Mouse (Mus musculus): ENCODE results near the gene Mymx.
"Not testable (repeated sequence)": the region's sequence is repeated elsewhere in the genome, so short reads cannot be mapped to it uniquely, and the experiment has no call there.

The Mymx gene

DNA sequence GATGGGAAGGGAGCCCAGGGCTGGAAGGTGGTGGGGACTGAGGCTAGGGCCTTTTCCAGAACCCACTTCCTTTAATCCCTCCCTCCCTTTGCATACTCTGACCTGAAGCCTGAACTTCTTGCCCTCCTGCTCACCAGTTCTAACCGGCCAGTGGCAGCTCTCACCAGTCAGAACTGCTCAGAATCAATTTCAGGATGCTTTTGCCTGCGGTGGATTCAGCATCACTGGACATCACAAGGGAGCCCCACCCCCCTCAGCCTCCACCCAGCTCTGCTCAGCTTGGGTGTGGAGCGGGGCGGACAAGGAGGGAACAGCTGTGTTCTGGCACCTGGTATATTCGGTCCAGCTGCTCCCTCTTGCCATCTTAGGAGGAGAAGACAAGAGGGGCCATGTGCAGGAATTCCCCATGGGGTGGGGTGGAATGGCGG, at the start of gene Mymx:
Mymx (minus strand) TSS at position 226 of the 428 bp plus-strand sequence.
- DNase-seq (ENCODE audit: low spot score in 2 of 2), result no peak

DNA sequence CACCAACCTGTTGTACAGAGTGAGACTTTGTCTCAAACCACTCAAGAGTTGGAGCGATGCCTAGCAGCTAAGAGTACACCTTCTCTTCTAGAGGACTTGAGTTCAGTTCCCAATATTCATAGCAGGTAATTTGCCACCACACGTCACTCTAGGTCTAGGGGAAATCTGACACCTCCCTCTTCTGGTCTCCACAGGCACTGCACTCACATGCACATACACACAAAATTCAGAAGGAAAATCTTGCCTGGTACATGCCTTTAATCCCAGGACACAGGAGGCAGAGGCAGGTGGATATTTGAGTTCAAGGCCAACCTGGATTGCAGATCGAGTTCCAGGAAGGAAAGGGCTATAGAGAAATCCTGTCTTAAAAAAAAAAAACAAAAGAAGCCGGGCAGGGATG, 42.3 kb upstream of the Mymx start:
- no peak for DNase-seq (ENCODE audit: low spot score in 2 of 2)

DNA sequence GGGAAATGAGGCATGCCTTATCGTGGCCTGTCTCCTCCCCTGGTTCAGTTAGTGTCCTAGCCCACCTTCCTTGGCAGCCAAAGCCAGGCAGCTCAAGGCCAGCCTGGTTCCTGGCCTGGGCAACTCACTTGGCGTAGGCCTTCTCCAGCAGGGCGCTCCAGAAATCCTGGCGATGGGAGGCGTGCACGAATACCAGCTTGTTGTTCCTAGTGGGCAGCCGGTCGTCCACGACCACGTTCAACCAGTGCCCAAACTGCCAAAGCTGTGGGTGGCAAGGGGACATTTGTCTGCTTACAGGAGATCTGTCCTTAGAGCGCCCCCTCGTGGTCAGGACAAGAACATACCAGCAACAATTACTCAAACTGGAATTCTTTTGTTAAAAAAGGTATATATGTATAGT, 40.8 kb upstream of the Mymx start:
- DNase-seq (ENCODE audit: low spot score in 2 of 2), result peak; percentile 57 to 62

DNA sequence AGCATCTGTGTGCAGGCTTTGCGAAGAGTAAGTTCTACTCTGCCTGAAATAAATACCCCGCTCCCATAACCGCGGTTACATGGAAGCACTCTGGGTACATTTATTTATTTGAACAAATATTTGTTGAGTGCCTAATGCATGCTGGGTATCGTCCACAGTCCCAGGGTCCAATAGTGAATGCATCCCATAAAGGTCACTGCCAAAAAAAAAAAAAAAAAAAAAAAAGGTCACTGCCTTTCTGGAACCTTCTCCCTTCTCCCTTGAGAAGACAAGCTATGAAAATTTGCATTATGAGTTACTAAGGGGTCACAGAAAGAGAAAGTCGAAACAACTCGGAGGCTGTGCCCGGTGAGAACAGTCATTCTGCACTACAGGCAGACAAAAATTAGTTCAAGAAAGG, 40.1 kb upstream of the Mymx start:
- DNase-seq (ENCODE audit: low spot score in 2 of 2), result no peak

DNA sequence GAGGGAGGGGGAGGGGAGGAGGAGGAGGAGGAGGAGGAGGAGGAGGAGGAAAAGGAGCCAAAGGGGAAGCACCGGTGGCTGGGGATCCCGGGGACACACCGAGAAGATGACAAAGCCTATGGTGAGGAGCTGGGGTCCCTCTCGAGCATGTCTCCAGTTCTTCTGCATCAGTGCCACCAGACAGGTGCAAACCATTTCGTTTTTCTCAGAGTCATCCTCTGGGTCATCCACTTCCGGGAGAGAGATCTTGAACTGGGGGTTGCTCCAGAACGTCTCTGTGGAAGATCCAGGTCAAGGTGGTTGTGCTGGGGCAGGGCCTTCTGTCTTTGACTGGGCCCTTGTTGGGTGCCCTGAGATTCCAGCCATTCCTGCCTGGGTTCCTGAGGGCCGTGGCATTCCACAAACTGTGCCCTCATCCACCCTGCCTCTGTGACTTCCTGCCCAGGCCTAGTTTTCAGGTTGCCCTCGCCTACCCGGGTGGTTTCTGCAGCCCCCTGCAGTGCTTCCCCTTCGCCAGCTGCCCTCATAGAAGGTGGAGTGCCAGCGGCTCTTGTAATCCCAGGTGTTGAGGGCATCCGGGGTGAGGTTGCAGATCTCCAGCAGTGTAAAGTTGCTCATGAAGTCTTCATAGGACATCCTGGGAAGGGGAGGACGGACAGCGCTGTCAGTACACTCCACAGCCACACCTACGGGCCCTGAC, 36.8 kb upstream of the Mymx start:
- DNase-seq (ENCODE audit: low spot score in 2 of 2), result no peak

DNA sequence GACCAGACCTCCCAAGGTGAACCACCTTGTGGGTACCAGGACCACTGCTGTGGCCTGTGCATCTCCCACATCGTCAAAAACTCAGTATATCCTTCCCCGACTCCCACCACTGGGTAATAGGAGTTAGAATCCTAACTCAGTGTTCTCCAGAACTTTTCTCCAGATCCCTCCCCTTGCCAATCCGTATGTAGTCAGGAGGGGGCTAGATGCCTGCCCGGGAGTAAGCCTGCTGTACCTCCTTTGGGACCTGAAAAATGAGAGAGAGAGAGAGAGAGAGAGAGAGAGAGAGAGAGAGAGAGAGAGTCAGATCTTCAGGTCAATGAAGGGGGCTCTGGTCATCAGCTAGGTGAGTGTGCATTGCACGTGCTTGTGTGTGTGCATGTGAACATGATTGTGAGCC, 32.1 kb upstream of the Mymx start:
- no peak for DNase-seq (ENCODE audit: low spot score in 2 of 2)

DNA sequence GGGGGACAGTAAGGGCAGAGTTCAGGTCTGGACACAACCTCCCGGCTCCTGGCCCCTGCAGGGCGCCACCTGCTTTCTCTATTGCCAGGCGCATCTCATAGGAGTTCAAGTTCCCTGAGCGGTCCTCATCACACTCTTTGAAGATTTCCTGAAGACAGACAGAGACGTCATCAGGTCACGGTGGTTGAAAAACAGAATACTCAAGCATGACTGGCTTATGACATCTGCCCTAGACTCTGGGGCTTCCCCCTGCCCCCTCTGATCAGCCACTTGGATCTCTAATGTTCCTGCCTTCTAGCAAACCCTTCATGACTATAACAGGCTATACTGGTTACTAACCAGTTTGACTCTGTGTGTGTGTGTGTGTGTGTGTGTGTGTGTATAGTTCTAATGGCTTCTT, 30.0 kb upstream of the Mymx start:
- no peak for DNase-seq (ENCODE audit: low spot score in 2 of 2)

DNA sequence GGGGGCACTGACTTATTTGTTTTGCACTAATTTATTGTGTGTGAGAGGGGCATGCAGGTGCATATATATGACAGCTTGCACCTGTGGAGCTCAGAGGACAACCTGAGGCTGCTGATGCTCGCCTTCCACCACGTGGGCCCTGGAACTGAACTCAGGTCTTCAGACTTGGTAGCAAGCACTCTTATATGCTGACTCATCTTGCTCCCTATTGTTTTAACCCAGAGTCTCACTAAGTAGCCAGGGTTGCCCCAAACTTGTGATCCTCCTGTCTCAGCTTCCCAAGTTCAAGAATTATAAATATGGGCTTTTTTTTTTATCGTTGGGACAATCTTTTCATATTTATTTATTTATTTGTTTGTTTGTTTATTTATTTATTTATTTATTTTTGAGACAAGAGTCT, 29.1 kb upstream of the Mymx start:
- no peak for DNase-seq (ENCODE audit: low spot score in 2 of 2)

DNA sequence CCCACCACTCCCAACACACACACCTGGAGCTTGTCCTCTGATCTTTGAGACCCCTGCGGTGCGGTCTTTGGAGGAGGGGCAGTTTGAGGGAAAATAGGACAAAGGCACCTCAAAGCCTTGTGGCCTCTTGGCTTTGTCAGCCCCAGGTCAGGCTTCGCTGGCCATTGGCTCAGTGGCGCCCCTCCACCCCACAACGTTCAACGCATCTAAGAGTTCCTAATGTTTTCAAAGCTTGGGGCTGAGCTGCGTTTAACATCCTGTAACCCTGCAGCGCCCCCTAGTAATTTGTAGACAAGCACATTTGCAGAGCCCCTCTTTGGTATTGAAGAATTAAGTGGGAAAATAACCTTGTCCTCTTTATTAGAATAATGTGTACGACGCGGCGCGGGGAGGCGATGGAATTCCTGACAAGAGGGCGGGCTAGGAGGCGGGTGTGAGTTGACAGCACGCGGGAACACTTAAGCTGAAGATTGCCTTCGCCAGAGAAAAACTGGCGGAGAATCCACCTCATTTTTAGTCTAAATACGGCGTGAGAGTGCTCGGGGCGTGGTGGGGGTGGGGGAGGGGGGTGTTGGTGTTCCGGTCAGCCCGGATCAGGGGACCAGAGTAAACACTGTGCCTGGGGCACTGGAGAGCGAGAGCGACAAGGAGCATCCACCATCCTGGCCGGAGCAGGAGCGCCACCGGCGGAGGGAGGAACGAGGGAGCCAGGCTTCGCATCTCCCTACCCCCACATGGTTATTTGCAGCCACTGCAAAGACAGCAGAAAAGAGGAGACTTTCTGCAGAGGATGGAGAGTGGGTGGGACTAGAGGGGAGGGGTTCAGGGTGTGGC, 28.2 kb upstream of the Mymx start:
- DNase-seq (ENCODE audit: low spot score in 2 of 2), result peak; percentile 53 to 60

DNA sequence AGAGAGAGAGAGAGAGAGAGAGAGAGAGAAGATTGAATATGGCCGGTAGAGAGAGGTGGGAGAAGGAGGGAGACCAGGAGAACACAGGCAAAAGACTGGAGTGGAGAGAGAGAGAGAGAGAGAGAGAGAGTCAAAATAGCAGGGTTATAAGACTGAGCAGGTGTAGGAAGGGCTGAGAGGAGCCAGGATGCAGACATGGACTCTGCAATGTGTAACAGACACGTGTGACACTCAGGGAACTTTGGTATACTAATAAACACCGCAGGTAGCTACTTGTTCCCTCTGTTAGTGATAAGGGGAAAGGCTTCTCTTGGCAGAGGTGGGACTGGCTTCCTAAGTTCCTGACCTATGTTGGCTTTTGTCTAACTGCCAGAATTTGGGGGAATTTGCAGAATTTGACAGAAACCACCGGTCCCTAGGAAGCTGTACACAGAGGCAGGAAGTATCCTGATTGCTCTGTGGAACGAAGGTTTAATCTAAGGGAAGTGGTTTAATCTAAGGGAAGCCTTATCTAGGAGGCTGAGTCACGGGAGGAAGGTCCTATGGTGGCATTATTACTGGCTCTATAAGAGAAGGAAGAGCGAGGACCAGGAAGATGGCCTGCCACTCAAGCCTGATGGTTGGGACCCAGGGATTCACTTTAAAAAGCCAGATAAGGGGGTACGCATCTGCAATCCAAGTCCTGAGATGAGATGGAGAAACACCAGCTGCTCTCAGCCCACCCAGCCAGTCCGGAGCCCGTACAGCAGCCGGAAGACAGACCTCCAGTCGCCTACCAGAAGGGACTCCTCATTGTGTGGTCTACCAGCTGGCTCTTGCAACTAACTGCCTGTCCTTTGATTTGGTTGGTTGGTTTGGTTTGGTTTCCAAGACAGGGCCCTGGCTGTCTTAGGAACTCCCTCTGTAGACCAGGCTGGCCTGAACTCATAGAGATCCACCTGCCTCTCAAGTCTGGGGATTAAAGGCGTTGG, 27.3 kb upstream of the Mymx start:
- no peak for DNase-seq (ENCODE audit: low spot score in 2 of 2)

DNA sequence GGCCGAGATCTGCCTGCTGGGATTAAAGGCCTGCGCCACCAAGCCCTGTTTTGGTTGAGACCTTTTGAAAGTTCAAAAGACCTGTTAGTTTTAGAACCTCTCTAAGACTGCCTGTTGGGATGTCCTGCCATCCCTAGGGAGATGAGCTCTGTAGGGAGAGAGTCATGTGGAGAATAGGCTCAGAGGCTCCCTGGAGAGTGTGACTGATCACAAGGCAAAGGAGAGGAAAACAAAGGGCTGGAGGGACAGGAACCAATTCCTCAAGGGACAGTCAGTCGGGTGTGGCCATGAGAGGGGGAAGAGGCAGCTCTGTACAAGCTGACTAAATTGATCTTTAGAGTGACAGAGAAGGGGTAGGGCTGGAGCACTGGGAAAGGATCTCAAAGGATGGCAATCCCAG, 26.3 kb upstream of the Mymx start:
- no peak for DNase-seq (ENCODE audit: low spot score in 2 of 2)

DNA sequence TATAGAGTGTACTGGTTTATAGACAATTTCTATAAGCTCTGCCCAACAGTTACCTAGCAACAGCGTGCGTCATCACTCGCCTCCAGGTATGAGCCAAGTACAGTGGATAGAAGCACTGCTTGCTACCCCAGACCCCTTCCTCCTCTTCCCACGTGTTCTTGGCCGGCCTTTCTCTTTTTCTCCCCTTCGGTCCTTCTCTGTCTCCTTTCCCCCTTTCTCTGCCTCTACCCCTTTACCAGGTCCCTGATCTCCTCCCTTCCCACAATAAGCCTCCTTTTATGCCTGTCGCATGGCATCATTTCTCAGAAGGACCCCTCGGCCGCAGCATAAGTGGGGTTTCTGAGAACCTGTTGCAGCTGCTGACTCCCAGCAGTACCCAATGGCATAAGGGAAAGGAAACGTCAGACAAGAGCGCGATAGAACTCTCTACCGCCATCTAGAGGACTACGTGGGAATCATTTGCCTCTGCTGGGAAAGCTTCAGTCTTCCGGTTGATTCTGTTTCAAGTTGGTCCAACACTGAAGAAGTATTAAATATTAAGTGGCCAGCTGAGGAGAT, 24.8 kb upstream of the Mymx start:
- peak; percentile 44 to 66 for DNase-seq (ENCODE audit: low spot score in 2 of 2)

DNA sequence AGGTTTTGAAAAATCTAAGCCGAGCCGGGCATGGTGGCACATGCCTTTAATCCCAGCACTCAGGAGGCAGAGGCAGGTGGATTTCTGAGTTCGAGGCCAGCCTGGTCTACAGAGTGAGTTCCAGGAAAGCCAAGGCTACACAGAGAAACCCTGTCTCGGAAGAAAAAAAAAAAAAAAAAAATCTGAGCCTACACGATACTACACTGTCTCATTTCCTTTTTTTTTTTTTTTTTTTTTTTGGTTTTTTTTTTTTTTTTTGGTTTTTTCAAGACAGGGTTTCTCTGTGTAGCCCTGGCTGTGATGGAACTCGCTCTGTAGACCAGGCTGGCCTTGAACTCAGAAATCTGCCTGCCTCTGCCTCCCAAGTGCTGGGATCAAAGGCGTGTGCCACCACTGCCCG, 21.5 kb upstream of the Mymx start:
- DNase-seq (ENCODE audit: low spot score in 2 of 2), result not testable (repeated sequence)

DNA sequence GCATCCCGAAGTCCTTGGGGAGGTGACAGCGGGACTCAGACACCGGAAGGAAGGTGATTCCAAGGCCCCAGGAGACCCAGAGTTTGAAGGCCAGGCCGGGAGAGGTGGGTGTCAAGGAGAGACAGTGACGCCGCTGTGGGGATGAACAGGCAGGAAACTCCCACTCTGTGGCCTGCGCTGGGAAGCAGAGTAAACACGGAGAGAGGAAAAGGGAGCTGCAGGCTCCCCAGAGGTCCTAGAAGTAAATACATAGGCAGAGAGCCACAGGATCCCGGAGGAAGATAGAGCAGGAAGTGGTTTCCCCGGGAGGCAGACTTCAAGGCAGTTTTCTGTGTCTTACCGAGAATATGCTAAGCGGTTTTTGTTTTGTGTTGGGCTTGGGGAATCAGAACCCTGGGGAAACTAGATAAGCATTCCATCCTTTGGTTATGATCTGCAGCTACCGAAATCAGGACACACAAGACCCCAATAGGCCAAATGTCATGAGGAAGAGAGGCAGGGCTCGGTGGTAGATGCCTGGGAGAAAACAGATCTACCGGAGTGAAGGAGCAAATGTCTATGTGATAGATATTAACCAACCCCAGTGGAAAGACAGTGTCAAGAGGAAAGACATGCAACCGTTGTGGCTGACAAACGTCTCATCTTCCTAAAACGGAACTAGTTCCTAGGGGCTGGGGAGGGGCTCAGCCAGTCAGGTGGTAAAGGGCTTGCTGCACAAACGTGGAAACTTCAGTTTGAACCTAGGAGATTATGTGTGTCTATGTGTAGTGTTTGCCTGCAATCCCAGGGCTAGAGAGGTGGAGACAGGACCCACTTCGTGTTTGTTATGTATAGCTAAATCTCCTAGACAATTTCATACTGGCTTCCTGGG, 17.7 kb upstream of the Mymx start:
- DNase-seq (ENCODE audit: low spot score in 2 of 2), result no peak

DNA sequence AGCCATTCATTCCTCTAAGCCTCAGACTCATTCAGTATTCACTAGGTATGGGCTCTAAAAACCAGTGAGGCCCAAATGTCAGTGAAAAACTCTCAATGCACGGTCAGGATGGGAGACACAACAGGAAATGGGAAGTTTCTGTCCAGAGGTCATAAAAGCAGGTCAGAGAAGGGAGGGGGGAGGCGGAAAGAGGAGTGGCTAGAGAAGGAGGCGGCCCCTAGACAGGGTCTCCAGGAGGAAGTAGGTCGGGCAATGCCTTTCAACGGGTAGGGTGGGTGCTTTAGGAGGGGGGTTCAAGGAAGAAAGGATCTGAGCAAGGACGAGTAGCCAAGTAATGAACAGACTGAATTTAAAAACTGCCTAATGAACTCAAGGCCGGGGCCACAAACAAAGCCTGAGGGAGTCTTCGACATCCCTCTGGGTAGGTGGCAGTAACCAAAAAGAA, 17.1 kb upstream of the Mymx start:
- DNase-seq (ENCODE audit: low spot score in 2 of 2), result no peak

DNA sequence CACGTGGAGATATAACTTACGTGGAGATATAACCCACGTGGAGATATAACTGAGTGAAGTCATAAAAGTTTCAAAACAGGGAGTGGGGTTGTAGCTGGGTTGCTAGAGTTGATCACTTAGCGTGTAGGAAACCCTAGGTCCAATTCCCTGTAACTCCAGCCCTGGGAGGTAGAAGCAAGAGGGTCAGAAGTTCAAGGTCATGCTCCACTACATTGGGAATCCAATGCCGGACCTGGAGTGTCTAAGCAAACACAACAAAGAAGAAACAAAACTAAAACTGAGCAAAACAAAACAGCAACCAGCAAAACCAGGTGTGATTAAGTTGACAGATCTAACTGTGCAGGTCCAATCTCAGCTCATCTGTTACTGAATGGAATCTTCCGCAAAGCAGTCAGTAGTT, 15.8 kb upstream of the Mymx start:
- DNase-seq (ENCODE audit: low spot score in 2 of 2), result no peak

DNA sequence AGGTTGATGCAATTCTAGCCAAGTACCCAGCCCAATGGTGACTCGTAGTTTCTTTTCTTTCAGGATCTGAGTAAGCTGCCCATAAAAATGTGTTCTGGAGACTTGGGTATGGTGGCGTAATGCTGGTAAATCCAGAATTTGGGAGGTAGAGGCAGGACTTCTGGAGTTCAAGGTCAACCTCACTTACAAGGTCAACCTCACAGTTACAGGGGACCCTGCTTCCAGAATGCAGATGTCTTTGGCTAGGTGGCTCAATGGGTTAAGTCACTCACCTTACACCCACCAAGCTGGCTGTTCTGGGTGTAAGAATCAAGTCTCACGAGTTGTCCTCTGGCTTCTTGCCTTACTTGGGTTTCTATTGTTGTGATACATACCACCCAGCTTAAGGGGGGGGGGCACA, 14.8 kb upstream of the Mymx start:
- no peak for DNase-seq (ENCODE audit: low spot score in 2 of 2)

DNA sequence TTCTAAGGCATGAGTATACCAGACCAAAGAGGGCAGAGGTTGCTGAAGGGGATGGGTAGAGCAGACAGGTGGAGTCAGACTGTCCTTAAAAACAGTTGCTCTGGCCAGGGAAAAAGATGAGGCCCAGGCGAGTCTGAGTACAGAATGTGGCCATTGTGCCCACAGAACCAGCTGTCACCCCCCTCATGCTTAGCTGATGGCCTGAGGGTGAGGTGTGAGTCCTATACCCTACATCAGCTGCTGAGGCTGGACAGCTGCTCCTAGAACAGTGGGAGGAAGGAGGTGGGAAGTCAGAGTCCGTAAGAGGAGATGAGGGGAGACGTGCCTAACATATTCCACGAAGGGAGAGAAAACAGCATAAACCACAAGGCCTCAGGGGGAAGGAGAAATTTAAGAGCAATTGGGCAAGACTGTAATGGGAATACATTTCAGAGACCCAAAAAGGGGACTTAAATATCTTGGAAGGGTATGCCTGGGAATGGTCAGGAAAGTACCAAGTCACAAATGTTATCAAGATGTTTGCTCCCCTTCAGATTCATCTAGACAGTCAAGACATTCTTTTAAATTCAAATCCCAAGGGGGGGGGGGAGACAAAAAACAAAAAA, 14.2 kb upstream of the Mymx start:
- DNase-seq (ENCODE audit: low spot score in 2 of 2), result no peak

DNA sequence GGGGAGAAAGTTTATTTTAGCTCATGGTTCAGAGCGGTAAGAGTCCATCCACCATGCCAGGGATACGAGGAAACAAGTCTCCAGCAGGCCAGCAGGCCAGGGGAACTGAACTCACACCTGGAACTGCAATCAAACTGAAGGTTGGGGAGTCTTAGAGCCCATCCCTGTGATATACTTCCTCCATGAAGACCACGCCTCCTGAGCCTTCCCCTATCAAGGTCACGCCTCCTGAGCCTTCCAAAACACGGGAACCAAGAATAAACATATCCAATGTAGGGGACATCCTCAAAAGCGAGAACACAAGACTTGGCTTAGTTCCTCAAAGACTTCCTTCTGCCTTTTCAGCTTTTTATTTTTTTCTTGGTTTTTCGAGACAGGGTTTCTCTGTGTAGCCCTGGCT, 11.0 kb upstream of the Mymx start:
- no peak for DNase-seq (ENCODE audit: low spot score in 2 of 2)

DNA sequence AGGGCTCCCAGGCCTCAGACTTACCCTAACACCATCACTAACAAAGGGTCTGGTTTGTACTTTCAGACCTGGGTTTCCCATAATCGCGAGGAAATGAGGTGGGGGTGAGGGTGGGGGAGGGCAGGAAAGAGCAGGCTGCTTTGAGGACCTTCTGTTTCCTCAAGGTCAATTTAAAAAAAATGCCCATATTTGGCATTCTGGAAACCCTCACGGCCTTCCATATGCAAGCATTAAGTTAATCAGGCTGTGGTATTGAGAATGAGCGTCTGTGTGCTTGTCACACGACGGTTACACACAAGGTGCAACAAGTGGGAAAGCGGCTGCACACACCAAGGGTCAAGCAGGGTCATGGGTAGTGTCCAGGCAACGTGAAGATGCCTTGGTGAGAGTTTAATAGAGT, 10.1 kb upstream of the Mymx start:
- no peak for DNase-seq (ENCODE audit: low spot score in 2 of 2)
